Mouse (Mus musculus) gastrocnemius, adult 18-20 months (tissue): ENCODE data around the gene Tert. TPM values are rescaled to one million over a fixed set of nuclear protein-coding genes. Genes with fewer than 3 reads are reported as not detected.

ENCODE experiments used
- DNase-seq: peaks from one replicate; pipeline ENCODE4 v3.0.0; 2021; ENCODE audit warnings: low spot score
- total RNA-seq, 2 experiments: library from RNA; stranded (reverse); gene quantifications; 2 replicates each; pipeline ENCODE4 v1.2.3; 2021

Tert gene
- total RNA-seq, 2 experiments from 2014 or later, result 0.07 TPM; not detected in 1

DNA sequence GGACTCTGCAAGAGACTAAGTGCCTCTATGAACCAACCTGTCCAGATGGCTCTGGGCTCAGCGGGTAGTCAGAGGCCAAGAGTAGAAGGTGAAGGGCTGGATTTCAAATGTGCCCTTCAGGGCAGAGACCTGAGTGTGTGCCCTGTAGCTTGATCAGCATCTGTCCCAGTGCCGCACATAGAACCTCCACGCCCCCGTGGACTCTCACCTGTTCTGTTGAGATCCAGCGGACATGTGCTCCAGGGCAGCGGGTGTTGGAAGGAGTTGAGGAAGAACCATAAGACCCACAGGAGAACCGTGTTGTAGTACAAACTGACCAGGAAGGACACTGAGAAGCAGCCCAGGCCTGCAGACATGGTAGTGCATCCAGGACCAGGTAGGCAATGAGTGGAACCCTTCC is 48.5 kb downstream of the Tert start:
- no peak for DNase-seq

GRCm38 (mm10) chr13:73677853-73678252 is 51.1 kb downstream of the Tert start, which contains the start of gene Slc6a18:
Gene Slc6a18 (minus strand): TSS chr13:73678023.
- no peak for DNase-seq

- DNase-seq, result no peak
Observed at GRCm38 (mm10) chr13:73679311-73679710, 52.6 kb downstream of the Tert start.

GRCm38 (mm10) chr13:73680394-73680793 is 53.7 kb downstream of the Tert start:
- DNase-seq, result no peak

DNA sequence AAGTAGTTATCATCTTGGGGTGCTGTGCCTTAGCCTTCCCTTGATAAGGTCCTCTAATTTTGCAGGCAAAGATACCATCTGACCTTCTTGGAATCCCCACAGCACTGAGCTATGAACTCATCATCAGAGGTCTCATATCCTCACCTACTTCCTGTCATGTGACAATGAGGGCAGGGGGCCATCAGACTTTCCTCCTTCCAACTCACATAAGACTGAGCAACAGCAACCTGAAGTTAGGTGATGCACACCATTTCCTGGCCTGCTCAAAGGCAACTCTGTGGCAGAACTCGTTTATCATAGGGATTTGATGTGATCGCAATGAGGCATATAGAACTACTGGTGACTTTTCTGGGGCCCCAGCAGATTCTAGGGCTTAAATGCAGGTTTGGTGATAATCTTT is 55.5 kb downstream of the Tert start:
- no peak for DNase-seq

DNA sequence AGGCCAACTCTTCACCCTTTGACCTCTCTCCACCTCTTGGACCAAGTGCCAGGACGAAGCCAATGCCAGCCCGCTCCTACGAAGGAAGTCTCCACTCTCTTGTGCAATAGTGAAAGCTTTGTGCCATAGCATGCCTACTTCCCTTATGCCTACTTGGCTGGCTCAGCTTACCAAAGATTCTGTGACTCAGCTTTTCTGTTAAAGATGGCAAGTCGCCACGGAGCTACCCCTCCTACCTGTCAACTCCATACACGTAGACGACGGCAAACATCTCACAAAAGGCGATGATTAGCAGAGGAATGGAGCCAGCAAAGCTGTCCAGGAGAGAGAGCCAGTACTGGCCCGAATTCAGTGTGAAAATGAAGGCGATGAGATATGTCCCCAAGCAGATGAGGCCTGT is 57.0 kb downstream of the Tert start:
- peak; percentile 12 for DNase-seq

DNA sequence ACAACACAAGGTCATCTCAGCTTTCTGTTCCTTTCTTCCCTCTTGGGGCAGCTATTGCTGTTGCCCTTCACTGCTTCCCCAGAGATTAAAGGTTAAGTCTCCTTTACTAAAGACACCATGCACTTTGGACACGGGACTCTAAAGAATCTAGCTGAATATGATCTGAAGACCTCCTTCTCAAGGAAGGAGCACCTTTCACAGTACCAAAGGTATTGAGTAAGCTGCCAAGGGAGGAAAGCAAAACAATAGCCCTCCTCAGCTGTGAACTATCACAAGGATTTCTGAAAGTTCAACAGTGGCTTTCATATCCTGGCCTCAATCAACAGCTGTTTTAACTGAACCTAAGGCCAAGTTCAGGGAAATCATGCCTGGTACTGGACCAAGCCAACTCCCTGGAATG is 57.7 kb downstream of the Tert start:
- peak; percentile 9 for DNase-seq

DNA sequence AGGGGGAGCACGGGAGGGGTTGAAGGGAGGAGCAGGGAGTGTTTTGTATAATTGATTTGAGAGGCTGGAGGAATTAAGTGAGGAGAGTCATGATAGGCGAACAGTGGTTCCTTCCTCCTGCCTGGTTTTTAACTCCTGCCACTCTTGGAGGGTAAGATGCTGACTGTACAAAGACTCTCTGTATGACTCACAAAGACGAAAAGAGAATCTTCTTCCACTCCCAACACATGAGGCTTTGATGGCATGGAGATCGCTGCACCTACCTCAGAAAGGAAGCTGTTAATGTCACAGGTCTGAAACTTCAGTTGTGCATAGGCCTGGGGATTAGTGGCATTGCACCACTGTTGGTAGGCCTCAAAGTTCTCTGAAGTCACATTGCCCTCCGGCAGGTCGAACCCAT is 58.8 kb downstream of the Tert start:
- DNase-seq, result no peak

DNA sequence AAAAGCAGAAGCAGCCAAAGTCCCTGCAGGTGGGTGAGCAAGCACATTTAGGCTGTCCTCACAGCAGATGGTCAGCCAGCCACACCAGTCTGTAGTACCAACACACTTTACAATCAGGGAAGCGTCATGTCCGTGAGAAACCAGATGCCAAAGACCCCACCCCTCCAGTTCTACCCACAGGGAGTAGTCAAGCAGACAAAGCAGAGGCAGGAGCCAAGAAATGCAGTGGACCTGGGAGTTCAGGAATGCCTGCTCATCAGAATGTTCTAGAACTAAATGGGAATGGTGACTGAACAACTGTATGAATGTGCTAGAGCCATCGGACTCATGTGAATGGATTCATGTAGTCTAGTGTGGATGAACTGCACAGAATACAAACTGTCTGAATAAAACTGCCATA is 60.9 kb downstream of the Tert start:
- no peak for DNase-seq

- DNase-seq, result no peak
Observed at GRCm38 (mm10) chr13:73688934-73689333, 62.2 kb downstream of the Tert start.

DNA sequence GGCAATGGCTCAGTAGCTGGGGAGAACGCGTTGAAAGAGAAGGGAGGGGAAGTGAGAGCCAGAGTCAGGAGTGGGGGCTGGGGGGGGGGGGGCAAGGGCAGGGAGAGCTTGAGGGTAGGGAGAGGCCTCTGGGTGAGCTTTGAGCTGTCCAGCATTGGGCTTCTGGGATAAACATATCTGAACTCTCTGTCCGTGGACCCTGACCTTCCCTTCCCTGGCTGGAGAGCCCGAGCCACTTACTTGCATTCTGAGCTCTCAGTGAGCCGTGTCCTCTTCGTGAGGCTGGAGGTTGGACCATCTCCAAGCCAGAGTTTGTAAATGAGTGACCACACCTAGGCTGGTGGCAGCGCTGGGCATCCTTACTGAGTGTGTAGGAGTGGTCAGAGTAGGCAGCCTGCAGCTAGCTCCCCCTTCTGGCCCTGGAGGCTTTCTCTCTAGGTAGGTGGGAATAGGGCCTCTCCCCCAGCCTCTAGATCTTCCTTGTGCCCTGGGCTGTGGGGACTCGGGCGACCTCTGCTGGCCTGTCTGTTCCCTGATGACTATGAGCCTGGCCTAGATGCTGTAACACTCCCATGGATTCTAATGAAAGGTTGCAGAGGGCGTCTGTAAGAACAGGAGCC is 65.6 kb downstream of the Tert start:
- DNase-seq, result peak; percentile 24

DNA sequence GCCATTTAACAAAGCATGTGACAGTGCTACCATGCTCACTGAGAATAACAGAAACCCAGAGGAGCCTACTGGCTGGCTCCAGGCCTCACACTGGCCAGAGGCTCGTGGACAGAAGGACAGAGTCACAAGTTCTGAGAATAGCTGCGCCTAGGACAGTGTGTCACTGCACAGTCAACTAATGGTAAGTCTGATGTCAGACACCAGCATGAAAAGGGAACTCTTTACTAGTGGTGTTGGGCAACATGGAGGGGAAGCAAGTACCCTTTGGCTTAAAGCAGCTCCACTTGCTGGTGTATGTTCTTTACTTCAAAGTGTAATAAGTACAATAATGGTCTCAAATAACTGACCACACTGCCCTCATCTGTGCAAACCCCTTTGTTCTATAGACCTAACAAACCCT is 66.6 kb downstream of the Tert start:
- no peak for DNase-seq

DNA sequence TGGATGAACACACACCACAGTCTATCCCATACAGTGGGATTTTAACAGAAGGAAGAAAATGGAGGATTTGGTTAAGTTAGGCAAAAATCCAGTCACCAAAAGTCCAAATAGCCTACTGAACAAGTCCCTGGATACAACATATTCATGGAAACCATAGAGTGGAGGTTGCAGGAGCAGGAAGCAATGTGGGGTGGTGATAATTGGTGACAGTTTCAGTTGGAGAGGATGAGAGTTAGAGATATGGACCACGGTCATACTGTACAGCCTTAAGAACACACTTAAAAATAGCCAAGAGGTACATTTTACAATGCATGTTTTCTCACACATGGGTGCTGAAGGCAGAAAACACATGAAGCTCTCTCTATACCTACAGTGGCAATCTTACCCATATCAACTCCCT is 68.3 kb downstream of the Tert start:
- no peak for DNase-seq

DNA sequence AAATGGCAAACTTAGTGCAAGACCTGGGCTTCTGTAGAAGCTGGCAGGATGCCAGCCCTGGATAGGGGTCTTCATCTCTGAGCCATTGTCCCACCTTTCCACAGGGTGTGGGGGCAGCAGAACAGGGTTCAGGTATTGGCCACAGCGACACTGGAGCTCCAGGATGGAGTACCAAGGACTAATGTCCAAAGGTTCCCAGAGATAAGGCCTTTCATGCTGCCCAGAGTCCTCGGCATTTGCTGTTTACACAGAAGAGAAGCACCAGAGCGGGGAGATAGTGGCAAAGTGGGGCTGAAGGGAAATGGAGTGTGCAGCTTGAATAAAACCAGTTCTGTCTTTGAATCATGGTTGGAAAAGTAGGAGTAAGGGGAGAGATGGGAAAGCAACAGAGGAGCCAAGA is 69.8 kb downstream of the Tert start:
- DNase-seq, result no peak

Other genes starting within 250 kb of the Tert start
- gene Lpcat1, start 159.7 kb upstream of the Tert start, total RNA-seq, result 1 to 10 TPM; 2.3 to 2.4 TPM
- not detected for gene Slc6a3, start 90.2 kb upstream of the Tert start, total RNA-seq
- gene Clptm1l, start 22.9 kb upstream of the Tert start, total RNA-seq, result 10 to 100 TPM; 30.0 to 36.6 TPM
- under 1 TPM; 0.18 to 0.28 TPM for gene Slc6a18, start 51.1 kb downstream of the Tert start, total RNA-seq
- under 1 TPM in 1 of 2 experiments, not detected in 1; 0.05 TPM for gene Slc6a19, start 78.0 kb downstream of the Tert start, total RNA-seq
- gene Slc12a7, start 106.2 kb downstream of the Tert start, total RNA-seq, result 1 to 10 TPM; 3.6 to 5.1 TPM
- 1 to 10 TPM in 1 of 2 experiments, under 1 TPM in 1; 0.80 to 1.1 TPM for gene Nkd2, start 220.7 kb downstream of the Tert start, total RNA-seq